Mouse (Mus musculus) kidney, adult 10 weeks (tissue): ENCODE results near the gene Rnf180. TPM values are rescaled to one million over a fixed set of nuclear protein-coding genes. Genes with fewer than 3 reads are reported as not detected.

ENCODE experiments used
- polyA plus RNA-seq: library from polyadenylated mRNA; stranded (reverse); fragments of 350-450 nt; fragmentation: Illumina TruSeq; extraction: RNeasy Lipid Tissue Mini Kit (QIAGEN cat#74804); gene quantifications from one replicate; pipeline ENCODE4 v1.2.3, GENCODE M21; 2014; ENCODE audit warnings: low read depth, low replicate concordance

The Rnf180 gene
- 0.40 TPM for polyA plus RNA-seq

DNA sequence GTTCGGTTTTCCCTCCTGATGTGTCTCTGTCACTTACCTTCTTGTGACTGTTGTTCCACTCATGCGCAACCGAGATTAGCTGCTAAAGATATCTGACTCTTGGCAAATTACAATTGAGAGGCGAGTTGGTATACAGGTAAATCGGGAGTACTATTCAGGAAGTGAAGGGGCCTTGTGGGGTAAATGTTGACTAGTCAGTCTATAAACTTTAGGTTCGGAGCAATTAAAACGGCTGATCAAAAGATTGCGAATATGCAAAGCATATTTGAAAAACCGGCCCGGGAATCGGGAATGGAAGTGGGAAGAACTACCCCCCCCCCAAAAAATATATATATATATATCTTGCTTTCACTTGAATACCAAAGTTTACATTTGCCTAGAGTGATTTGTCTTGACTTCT is at the start of gene Rnf180:
TSS of gene Rnf180 (minus strand) at position 101 of the 400 bp plus-strand sequence.

DNA sequence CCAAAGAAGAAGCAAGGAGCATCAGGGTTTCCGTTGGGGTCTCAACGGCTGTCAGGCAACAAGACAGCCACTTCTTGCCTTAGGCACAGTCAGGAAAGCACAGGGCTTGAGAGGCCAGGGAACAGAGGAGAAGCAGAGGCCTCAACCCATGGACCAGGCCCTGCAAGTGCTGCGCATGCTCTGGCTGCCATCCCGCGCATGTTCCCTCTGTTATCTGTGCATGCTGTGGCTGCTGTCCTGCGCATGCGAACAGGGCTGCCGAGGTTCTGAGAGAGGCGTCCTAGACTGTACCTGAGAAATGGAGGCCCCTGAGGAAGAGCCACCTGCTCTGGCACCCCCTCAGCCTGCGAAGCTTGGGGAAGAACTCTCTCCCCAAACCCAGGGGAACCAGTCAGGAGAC is 212.8 kb downstream of the Rnf180 start, which contains the start of gene 4933425L06Rik:
TSS of gene 4933425L06Rik (plus strand) at position 261 of the 400 bp plus-strand sequence.

Other genes with a start within 250 kb of the Rnf180 start
- gene Rgs7bp, start 239.9 kb downstream of the Rnf180 start, polyA plus RNA-seq: 2.5 TPM
- gene 4933425L06Rik, start 212.7 kb downstream of the Rnf180 start, polyA plus RNA-seq: not detected
- gene Htr1a, start 148.8 kb upstream of the Rnf180 start, polyA plus RNA-seq: not detected